Mouse (Mus musculus) granulocyte monocyte progenitor cell, adult 5-6 weeks (primary cell): ENCODE measurements around the gene Slc25a11. TPM values are rescaled to one million over a fixed set of nuclear protein-coding genes. Genes with fewer than 3 reads are reported as not detected.

ENCODE experiments used
- ATAC-seq: replicated peaks from 2 replicates; pipeline ENCODE4 v1.8.0; 2016; ENCODE audit warnings: mild to moderate bottlenecking, moderate TSS enrichment, inconsistent platforms; ENCODE audit not compliant: poor library complexity, severe bottlenecking
- total RNA-seq, 2 experiments: library from RNA; stranded (forward) in 1 of 2; stranded (reverse) in 1 of 2; fragments of 200-712, 200-1000 nt in 1 of 2; fragments of >200 nt in 1 of 2; fragmentation: Nextera tagmentation in 1 of 2; gene quantifications; 2 replicates each; pipeline ENCODE4 v1.2.3; 2014 to 2017

Slc25a11 gene
- total RNA-seq, 2 experiments from 2014 or later: 63.3 to 91.7 TPM

DNA sequence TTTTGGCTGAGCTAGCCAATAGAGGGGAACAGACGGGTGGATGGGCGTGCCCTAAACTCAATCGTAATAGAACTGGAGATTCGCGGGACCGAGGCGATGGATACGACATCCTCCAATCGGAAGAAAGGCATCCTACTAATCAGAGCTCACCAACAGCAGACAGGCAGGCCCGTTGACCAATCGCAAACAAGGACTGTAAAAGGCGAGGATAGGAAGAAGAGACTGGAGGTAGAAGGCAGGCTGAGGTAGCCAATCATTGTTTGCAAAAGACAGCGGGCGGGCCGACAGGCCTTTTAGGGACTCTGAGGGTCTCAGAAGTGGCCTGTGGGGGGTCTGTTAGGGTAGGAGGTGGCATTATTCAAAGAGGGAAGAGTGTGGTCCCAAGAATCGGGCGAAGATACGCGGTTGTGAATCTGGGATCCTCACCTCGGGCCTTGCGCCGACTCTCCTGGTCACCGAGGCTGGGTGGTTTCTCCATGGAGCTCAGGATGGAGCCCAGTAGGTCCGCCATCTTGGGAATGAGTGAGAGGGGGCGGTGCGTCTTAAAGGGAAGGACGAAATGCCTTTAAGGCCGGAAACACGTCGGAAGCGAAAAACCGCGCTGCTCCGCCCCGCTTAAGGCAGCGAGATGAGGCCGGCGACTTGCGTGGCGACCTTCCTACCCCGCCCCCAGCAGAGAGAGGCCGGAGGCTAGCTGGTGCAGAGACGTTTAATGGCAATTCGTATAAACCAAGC lies 21.7 kb upstream of the Slc25a11 start, which contains the start of gene Spag7:
TSS of gene Spag7 (minus strand) at position 646 of the 735 bp plus-strand sequence.
- peak; percentile 75 for ATAC-seq

DNA sequence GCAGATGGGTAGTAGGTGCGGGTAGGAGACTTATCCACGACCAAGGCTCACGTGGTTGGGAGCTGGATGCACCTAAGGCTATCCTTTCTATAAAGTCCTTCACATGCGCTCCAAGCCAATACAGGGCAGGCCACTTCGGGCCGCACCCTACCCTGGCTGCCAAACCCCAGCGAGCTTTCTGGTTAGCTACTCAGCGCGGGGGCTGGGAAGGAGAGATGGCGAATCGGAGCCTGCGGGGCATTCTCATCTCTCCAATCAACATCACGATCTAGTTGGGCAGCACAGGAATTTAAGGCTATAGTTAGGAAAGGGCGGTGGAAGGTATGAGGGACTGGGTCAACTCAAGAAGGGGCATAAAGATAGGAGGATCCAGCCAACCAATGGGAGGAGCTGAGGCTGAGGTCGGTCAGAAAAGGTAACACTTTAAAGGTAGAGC lies 21.1 kb upstream of the Slc25a11 start:
- no peak for ATAC-seq

DNA sequence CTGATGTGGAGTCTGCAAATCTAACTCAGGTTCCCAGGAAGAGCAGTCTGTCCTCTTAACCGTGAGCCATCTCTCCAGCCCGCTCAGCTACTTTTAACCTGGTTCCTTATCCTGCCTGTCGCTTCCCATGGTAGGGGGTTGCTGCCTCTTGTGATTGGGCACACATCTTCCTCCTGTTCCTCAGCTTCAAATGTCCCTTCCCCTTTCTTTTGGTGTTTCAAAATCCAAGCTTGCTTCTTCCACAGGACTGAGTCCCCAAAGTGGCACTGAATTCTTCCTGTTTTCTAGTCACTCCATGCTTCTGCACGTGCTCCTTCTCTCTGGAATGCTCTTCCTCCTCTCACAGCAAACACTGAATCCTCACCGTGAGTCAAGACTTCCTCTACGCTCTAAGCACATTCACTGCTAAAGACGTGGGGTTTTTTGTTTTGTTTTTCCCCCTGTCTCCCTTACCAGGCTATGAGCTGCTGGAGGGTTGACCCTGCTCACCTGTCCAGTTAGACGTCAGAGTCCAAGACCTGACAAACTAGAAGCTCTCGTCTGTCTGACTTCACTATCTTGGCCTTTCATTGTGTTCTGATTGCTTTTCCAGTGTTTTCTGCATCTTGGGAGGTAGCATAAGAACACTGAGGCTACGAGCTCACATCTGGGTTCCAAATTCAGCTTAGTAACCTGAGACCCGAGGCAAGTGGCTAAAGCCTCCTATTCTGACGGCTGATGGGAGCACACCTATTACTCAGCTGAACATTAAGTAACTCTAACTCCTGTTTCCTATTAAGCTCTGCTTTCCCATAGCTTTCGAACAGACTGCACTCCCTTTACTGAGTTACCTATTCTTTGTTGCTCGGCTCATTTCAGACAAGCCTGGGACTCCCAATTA lies 20.2 kb upstream of the Slc25a11 start:
- ATAC-seq: peak; percentile 29

DNA sequence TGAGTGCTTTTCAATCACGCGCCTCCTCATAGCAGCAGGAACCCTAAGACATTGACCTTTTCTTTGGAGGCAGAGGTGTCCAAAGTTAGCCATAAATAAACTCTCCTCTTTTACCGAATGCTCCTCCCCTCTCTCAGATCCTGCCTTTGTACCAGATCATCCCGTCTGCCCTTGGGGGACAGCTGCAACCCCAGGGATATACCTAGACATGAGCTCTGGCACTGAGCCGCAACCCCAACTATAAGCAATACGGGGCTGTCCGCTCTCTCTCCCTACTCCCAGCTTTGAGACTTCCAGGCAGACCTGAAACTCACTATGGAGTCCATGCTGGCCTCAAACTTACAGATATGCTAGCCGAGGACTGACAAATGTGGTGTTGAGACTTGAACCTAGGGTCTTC lies 19.4 kb upstream of the Slc25a11 start:
- ATAC-seq: no peak

DNA sequence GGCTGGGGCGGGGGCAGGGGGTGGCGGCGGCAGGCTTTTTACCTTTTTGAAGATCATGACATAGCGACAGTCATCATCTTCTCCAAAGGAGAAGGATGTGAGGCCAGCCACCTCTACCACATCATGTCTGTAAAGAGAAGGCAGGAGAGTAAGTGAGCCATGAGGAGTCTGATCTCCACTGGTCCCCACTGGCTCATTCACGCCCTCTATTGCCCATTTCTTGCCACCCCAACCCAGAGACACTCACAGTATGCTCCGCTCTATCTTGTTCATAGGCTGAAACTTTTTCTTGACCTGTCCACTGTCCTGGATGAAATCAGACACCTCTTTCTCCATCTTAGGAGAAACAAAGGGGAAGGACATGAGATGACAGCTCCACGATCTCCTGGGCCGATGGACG lies 17.5 kb upstream of the Slc25a11 start:
- no peak for ATAC-seq

DNA sequence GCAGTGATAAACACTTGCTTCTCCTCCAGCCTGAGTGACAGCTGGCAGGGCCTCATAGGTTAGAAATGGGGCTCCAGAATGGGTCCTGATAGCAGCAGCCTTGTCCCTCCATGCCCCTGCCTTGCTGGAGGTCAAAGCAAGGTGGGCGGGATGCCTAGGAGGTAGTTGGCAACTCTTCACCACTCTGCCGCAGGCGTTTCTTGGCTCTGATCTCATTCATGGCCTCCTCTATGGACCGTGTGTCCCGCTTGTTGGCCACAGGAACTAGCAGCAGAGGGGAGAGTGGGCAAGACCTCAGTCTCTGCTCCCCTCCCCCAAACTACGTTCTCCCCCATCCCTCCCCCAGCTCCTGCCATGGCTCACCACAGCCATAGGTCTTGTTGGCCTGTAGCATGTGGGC lies 16.7 kb upstream of the Slc25a11 start:
- ATAC-seq: no peak

DNA sequence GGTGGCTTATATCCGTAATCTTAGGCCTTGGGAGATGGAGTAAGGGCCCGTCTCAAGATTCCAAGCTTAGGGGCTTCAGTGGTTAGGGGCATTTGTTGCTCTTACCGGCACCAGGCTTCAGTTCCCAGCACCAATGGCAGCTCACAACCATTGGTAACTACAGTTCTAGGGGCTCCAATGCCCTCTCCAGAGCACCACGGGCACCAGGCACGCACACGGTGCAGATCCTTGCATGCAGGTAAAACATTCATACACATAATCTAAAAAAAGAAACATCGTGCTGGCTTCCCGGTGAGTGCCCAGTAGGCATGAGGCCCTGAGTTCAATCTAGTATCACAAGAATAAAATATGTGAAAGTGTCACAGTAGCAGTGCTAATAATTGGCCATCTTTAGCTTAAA lies 15.8 kb upstream of the Slc25a11 start:
- no peak for ATAC-seq

DNA sequence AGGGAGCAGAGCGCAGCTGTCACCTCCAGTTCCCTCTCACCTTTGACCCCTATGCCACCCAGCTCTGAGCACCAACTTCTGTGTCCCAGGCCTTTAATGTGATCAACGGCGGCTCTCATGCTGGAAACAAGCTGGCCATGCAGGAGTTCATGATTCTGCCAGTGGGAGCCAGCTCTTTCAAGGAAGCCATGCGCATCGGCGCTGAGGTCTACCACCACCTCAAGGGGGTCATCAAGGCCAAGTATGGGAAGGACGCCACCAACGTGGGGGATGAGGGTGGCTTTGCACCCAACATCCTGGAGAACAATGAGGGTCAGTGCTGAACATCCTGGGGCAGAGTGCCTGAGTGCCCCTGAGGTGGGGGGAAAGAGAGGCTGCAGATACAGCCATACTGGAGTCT lies 13.3 kb upstream of the Slc25a11 start:
- ATAC-seq: no peak

DNA sequence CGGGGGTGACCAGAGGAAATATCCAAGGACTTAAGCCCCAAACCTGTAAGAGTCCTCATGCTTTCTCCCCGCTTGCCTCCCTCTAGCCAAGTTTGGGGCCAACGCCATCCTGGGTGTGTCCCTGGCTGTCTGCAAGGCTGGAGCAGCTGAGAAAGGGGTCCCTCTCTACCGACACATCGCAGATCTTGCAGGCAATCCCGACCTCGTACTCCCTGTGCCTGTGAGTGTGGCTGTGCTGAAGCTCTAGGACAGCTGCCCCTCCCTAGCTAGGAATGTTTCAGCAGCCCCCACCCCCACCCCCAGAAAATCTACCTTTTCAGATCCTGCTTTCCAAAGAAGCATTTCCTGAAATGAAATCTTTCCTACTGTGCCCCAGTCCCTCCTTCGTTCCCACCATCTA lies 11.7 kb upstream of the Slc25a11 start:
- ATAC-seq: no peak

DNA sequence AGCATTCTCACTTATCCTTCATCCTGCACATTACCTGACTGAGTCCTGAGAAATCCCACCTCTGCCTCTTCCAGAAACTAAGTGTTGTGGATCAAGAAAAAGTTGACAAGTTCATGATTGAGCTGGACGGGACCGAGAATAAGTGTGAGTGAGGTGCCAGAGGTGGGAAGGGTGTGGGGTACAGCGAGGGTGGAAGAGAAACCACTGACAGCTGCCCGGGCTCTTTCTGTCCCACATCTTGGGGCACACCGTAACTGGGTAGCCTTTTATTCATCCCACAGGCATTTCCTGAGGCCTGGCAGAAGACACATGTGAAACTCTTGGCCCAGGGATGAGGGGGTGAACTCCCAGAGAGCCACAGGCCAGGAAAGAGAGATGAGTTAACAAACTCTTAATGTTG lies 11.2 kb upstream of the Slc25a11 start:
- no peak for ATAC-seq

DNA sequence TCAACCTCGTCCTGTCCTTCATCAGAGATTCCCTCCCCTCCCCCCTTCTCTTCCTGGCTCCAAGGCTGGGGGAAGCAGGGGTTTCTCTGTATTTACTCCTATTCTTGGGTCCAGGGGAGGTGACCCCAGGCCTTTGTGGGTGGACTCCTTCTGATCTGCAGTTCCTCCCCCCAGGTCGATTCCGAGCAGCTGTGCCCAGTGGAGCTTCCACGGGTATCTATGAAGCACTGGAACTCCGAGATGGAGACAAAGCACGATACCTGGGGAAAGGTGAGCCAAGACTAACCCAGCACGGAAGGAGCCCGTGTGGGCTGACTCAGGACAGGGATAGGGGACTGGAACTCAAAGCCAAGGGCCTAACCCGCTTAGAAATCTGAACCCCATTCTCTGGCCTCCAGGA lies 10.7 kb upstream of the Slc25a11 start:
- ATAC-seq: no peak

DNA sequence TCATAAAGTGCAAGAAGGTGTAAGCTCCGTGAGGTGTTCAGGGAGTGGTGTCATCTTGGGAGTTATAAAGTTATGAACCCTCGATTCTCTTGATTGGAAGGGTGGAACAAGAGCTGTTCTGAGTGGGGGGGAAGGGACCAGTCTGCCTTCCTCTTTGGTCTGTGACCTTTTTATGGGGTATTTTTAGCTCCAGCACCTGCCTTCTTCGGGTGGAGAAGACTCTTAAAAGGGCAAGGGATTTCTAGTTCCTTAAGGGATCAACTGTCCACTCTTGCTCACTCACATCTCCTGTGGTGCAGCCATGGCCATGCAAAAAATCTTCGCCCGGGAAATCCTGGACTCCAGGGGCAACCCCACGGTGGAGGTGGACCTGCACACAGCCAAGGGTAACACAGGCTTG lies 10.3 kb upstream of the Slc25a11 start:
- no peak for ATAC-seq

DNA sequence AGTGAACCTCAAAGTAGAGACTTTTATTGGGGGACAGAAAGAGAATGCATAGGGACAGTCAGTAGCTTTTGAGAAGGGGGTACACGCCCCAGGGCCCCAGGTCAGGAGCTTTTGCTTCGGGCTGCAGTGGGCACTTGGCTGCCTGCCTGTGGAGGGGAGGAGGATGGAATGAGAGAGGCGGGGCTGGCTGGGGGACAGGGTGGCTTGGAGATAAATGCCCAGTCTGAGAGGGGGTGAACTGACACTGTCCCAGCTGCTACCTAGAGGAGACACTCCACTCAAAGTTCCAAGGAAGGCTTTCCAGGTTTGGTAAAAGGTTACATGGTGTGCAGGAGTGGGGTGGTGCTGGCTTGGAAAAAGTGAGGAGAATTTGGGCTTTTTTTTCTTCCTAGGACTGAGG lies 9.7 kb upstream of the Slc25a11 start, which contains the start of gene Eno3:
TSS of gene Eno3 (plus strand) at position 239 of the 400 bp plus-strand sequence.
- ATAC-seq: no peak

DNA sequence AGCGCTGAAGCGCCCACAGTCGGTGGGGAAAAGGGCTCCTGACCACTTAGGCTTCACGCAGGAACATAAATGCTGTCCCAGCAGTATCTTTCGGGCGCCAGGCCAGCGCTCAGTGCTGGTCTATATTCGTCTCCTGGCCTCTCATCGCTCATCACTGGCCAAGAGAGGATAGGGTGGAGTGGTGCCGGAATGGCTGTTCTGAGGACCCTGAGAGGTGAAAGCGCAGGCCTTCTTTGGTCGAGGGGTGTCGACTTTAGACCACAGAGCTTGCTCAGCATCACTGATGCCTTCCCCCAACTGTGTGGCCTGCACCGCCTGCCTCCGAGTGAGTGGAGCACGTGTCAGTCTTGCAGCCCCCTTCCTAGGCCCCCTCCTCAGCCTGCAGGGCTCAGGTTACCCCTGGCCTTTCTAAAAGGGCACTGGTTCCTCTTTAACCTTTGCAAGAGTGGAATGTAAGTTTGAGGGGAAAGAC lies 9.2 kb upstream of the Slc25a11 start:
- ATAC-seq: no peak

DNA sequence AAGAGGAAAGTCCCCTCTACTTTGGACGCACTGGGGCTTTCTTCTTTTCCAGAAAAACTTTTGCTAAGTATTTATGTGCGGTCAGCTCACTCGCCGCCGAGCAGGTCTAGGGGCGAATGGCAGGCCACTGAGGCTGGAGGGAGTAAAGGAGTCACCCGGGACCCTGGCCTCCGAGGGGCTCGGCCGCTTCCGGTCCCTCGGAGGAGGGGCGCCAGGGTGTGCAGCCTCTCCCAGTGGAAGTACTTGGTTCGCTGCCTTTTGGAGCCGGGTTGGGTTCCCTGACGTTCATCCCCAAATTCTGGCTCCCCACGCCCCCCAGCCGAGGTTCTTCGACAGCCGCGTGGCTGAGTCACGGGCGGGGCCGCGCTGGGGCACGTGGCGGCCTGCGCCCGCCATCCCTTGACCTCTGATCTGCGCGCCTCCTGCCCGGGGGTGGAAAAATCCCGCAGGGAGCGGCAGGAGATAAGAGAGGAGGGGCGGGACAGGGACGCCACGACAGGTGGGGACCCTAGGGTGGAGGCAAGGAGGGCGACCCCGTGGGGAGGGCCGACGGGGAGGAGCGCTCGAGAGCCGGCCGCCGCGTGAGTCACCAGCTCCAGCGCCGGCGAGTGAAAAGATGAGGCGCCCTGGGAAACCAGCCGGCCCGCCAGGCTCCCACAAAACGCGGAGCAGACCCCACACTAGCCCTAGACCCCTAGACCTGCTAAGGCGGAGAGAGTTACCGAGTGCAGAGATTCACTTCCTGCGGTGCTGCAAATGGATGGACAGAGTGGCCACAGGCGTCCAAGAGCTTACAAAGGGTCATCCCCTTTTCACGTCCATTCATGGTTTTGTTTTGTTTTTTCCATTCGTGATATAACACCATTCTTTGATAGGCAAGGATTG lies 8.5 kb upstream of the Slc25a11 start:
- ATAC-seq: peak; percentile 9

DNA sequence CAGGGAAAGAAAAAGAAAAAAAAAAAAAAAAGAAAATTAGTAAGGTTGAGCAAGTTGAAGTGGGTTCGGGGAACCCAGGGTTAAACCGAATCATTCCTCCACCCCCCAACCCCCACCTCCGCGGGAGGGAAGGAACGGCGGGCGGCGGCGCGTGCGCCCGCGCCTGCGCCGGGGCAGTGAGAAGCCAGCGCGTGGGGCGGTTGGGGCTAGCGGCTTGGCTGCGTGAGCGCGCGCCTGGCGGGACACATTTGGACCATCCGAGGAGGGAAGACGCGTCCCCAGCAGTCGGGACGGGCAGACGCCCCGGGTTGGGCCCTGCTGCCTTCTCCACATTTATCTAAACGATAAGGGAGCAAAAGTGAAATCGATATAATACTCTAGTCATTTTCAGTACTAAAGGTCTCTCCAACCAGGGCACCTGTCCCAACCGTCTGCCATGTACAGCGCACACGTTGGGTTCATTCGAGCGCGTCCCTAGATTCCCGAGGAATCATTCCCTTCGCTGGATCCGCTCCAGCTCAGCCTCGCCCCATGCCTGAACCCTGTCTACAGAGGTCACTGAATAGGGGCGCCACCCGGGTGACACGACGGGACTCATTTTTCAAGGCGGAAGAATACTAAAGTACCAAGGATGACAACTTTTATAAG lies 7.8 kb upstream of the Slc25a11 start:
- peak; percentile 30 for ATAC-seq

DNA sequence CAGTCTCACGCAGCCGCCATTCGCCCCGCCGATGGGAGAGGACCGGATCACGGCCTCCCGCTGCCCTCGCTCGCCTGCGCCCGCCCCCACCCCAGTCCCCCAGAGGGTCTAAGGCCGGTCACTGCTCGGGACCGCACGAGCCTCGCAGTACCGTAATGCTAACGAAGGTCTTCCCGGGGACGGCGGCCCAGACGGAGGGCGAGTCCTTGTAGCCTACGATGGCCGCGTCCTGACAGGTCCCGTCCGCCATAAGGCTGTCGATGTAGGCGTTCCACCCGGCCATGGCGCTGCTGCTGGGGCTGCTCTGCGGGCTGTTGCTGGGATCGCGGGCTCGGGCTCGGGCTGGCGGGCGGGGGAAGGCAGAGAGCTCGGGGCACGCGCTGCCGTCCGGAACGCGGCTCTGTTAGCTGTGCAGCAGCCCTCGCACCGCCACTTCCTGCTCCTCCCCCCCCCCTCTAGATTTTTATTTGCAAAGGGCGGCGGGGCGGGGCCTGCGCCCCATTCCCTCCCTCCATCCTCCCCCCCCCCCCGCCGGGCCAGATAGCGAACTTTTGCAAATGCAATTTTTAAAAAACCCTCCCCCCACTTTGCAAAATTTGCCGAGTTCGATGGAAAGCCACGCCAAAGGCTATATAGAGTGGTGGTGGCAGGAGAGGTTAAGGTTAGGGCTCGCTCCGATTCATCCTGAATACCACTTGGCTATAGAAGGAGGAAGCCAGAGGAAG lies 7.1 kb upstream of the Slc25a11 start, which contains the start of gene Pfn1:
TSS of gene Pfn1 (minus strand) at position 447 of the 725 bp plus-strand sequence.
- peak; percentile 35 for ATAC-seq

DNA sequence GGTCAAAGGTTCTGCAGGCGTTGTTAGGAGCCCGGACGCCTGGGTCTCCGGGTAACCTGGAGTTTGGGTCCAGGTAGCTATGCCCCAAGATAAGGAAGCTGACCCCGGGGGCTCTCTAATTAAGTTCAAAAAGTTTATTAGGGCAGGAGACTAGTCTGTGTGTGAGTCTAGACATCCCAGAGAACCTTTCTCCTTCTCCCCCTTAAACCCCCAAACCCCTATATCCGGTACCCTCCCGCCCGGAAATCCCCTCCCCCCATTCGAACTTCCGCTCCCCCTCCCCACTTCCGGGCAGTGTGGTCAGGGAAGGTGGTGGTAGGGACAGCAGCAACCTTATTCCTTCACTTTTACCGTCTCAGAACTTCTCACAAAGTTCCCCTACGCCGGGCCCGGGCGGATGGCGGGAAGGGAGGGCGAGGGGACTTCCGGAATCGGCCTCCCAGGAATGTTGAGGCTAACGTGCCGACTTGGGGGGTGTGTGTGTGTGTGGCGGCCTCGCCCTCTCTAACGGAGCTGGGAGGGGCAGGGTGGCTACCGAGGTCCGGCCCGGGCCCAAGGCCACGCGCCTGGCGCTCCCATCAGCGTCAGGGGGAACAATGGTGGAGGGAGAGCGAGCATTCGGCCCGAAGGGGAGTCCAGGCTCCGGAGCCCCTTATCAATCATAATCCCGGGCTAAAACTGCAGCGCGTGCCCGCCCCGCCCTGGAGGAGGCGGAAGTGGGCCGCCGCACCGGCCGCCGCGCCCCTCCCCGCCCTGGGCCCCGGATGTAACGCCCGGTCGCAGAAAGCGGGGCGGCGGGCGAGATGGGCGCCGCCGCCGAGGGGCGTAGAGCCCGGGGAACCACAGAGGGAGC lies 6.3 kb upstream of the Slc25a11 start:
- ATAC-seq: peak; percentile 20
